Mouse (Mus musculus) layer of hippocampus, postnatal 10 days (tissue): Measurements from ENCODE around the gene Acat3. TPM values are rescaled to one million over a fixed set of nuclear protein-coding genes. Genes with fewer than 3 reads are reported as not detected.

Source experiments
- DNase-seq, 2 experiments: peaks; one replicate each; pipeline ENCODE4 v3.0.0; 2021; ENCODE audit warnings: low spot score in 2 of 2
- total RNA-seq, 2 experiments: library from RNA; stranded (reverse); gene quantifications; 2 replicates each; pipeline ENCODE4 v1.2.3; 2021

Gene Acat3
- total RNA-seq, 2 experiments from 2014 or later, result 2.3 to 4.4 TPM

DNA sequence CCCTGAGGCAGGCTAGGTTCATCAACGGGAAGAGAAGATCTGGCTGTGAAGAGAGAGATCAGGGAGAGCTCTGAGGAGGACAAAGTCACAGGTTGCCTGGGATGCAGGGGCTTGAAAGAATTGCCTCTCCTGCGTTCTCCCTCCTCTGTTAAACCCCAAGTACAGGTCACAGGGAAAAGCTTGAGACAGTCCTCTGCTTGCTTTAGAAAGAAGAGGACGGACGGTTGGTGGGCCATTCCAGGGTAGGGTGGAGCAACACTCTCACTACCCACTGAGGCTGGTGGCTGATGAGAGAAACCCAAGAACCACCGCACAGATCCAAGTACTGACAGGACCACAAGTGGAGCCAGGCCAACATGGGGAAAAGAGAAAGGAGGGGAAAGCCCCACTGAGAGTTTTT lies 64.7 kb downstream of the Acat3 start, which contains the start of gene Mrgprh:
TSS of gene Mrgprh (plus strand) at position 301 of the 400 bp plus-strand sequence.
- DNase-seq, result no peak

Other genes with a start within 250 kb of the Acat3 start
- 10 to 100 TPM; 25.5 to 27.7 TPM for gene Igf2r, start 170.9 kb downstream of the Acat3 start, total RNA-seq
- 10 to 100 TPM; 31.6 to 34.5 TPM for gene Mas1, start 72.5 kb downstream of the Acat3 start, total RNA-seq
- gene Mrgprh, start 64.6 kb downstream of the Acat3 start, total RNA-seq, result not detected
- gene Pnldc1, start 30.4 kb downstream of the Acat3 start, total RNA-seq, result 1 to 10 TPM; 1.3 to 2.8 TPM
- 100 to 1,000 TPM; 224 to 239 TPM for gene Tcp1, start 24.9 kb downstream of the Acat3 start, total RNA-seq
- 10 to 100 TPM; 54.4 to 62.4 TPM for gene Mrpl18, start 24.3 kb downstream of the Acat3 start, total RNA-seq
- gene Acat2, start 20.1 kb upstream of the Acat3 start, total RNA-seq, result 100 to 1,000 TPM; 101 to 110 TPM
- gene Wtap, start 53.6 kb upstream of the Acat3 start, total RNA-seq, result 10 to 100 TPM; 64.5 to 66.4 TPM
- gene Sod2, start 66.2 kb upstream of the Acat3 start, total RNA-seq, result 100 to 1,000 TPM; 211 to 236 TPM
- gene Gpr31b, start 111.7 kb upstream of the Acat3 start, total RNA-seq, result under 1 TPM; 0.41 to 0.65 TPM
- under 1 TPM; 0.34 to 0.47 TPM for gene Tcp10b, start 120.5 kb upstream of the Acat3 start, total RNA-seq
- gene Unc93a, start 191.2 kb upstream of the Acat3 start, total RNA-seq, result not detected